Mouse (Mus musculus): ENCODE results near the gene Wwc2. TPM values are rescaled to one million over a fixed set of nuclear protein-coding genes. Genes with fewer than 3 reads are reported as not detected.

Wwc2 gene
- 4.3 and 4.8 TPM in 2 replicates for polyA plus RNA-seq (2012; rRNA removed)

DNA sequence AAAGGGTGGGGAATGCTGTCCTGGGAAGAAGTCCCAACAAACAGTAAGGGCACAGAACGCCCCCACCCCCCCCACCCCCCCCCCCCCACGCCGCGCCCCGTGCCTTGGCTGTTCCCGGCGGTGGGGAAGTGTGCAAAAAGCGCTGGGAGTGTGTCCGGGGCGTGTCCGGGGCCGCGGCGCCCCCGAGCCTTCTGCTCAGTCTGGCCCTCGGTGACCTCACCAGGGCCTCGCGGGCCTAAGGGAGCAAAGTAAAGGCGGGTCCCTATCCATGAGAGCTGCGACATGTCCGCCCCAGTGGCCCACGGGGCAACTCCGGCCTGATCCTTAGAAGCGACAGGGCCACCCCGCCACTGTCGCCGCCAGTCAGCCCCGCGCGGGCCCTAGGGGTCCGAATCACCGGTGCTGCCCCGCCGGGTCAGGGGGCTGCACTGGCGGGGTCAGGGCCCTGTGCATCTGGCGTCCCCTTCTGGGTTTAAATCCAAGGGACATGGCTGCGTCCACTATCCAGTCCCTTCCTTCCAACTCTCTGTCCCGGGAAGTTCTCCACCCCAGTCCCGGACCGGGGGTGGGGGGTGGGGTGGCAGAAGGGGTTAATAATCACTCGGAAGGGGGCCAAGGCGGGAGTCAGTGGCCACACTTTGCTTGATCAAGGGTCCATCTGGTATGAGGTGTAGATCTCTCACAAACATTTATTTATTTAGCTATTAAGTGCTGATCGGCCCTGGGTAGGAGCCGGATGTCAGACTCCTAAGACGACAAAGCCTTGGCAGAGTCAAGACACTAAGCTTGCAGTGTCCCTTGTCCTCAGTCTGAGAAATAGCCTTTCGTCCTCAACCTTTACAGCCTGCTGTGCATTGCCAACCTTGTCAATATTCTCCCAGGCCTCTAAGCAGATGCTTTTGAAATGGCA is at the start of gene Wwc2:
Gene Wwc2 (minus strand): TSS at position 14 of the 910 bp plus-strand sequence.

GRCm38 (mm10) chr8:47824182-47824581 is 166.5 kb downstream of the Wwc2 start, which contains the start of gene Cldn22:
Cldn22 (plus strand) TSS chr8:47824482.

DNA sequence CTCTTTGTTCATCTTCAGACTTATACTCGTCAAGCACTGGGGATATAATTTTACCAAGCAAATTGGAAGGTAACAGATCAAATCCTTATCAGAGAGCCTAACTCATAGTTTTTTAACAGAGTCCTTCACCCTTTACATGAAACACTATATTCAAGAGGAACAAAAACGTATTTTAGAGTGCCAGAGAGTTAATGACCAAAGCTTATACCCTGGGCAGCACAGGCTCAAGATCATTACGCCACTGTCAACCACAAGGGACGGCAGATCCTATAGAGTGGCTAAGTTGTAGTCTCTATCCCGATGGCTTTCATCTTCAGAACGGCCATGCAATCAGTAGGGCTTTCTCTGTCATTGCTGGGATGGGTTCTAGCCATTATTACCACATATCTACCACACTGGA is 168.9 kb downstream of the Wwc2 start, which contains the start of gene Cldn24:
Gene Cldn24 (plus strand): TSS at position 301 of the 400 bp plus-strand sequence.

Other genes with a start within 250 kb of the Wwc2 start
- gene Cldn24, start 168.8 kb downstream of the Wwc2 start, polyA plus RNA-seq (2012; rRNA removed): not detected in 2 replicates
- 0.07 TPM in 1 of 2 replicates, not detected in the other for gene Cldn22, start 166.4 kb downstream of the Wwc2 start, polyA plus RNA-seq (2012; rRNA removed)
- 29.6 and 30.2 TPM in 2 replicates for gene Dctd, start 108.2 kb upstream of the Wwc2 start, polyA plus RNA-seq (2012; rRNA removed)

All from central nervous system, embryonic 18 days (tissue).